9 mouse cellular contexts compared by ENCODE assay signal in the genomic region with DNA sequence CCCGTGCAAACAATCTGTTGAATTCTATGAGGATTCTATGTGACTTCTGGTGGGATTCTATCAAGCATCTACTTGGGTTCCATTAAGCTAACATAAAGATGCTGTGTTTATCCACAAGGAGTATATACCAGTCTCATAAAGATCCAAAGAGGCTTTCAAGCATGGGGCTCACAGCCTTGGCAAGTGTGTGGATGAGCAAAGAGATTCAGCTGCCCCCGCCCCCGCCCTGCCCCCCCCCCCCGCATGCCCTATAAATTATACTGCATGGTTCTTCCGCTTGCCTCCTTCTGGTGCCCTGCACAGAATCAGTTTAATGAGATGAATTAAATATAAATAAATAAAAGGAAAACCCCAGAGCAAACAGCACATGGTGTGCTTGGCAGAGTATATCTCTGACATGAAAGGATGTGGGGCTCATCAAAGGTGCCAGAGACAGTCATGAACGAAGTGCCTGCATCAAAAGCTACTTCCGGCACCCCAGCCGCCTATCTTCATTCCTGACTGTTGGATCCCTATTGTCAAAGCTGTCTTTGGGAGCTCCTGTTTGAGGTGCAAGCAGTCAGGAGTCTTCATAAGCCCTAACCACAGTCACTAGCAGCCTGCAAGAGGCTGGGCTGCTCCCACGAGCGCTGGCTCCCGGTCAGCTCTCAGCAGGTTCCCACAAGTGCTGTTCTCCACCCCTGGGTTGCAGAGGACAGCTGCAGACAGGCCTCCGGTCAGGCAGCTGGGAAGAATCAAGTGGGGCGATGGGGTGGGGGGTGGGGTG. TPM values are rescaled to one million over a fixed set of nuclear protein-coding genes. Genes with fewer than 3 reads are reported as not detected.
A peak's percentile ranks its signal among the peaks of the same experiment; 100 is the strongest.
DNase-seq lines count a peak whose midpoint lies in the region; TF ChIP-seq lines count a peak whose summit lies in the region.
"Had no signal": no experiment of that assay in that cellular context is flagged by ENCODE, and none has a peak within 500 bp of the region (broad histone marks: within the 10 kb centered on the region; RNA-seq: fewer than 3 reads in every experiment).

No protein-coding gene starts in this region.

- WGBS in kidney, adult 2 months: 41% methylated on average over 13 of the region's 13 CpGs
- 35% methylated on average over 13 of the region's 13 CpGs for WGBS in embryonic facial prominence, embryonic 10.5 days
- 41% methylated on average over 13 of the region's 13 CpGs for WGBS in heart, adult 2 months
- WGBS in limb, embryonic 10.5 days: 26% methylated on average over 13 of the region's 13 CpGs

- no peak overlapping the region for H3K27ac ChIP-seq in kidney, adult 2 months (ENCODE audit: insufficient read depth, low read depth, low read length)
- H3K27ac ChIP-seq in embryonic facial prominence, embryonic 10.5 days (replicated peaks): no peak overlapping the region
- H3K27ac ChIP-seq in heart, adult 2 months: no peak overlapping the region
- H3K27ac ChIP-seq in limb, embryonic 10.5 days: peak overlapping the region; percentile 63
- H3K27ac ChIP-seq: midbrain, embryonic 12.5 days had no signal

- H3K9ac ChIP-seq in heart, adult 2 months (ENCODE audit: low read depth, low read length): no peak overlapping the region
- H3K9ac ChIP-seq: midbrain, embryonic 12.5 days had no signal

- intact Hi-C loops in heart, adult 2 months (cut with DNase I): no loop called here

- no peak for TF ChIP-seq CTCF in kidney, adult 2 months (conservative IDR thresholded peaks at IDR 0.05; ENCODE audit: insufficient read depth, insufficient read length, low read depth, low read length)
- no peak for TF ChIP-seq CTCF in heart, adult 2 months (IDR thresholded peaks at IDR 0.05)

- peak; percentile 26 for DNase-seq in kidney, adult 2 months
- no peak for DNase-seq in kidney, adult 8-10 months
- DNase-seq in embryonic facial prominence, embryonic 10.5 days (ENCODE audit: low spot score): peak; percentile 52
- peak; percentile 64 to 69 for DNase-seq in heart, adult 2 months
- DNase-seq in limb, embryonic 10.5 days (ENCODE audit: low spot score): no peak
- DNase-seq in ovary, postnatal 14 days (ENCODE audit: low spot score): peak; percentile 15
- no peak for DNase-seq in frontal cortex, postnatal 14 days (ENCODE audit: low spot score in 2 of 2)
- no peak for DNase-seq in layer of hippocampus, postnatal 25 days (ENCODE audit: extremely low spot score in 1 of 2, low spot score in 1 of 2)

- no peaks in the 10 kb centered on the region for H3K27me3 ChIP-seq in kidney, adult 2 months (replicated peaks; ENCODE audit: control insufficient read depth, insufficient read depth, low read length)
- H3K27me3 ChIP-seq in embryonic facial prominence, embryonic 10.5 days (replicated peaks; ENCODE audit: low read depth, poor library complexity, severe bottlenecking): no peaks in the 10 kb centered on the region
- no peaks in the 10 kb centered on the region for H3K27me3 ChIP-seq in heart, adult 2 months (ENCODE audit: control insufficient read depth, insufficient read depth, low read length)
- no peaks in the 10 kb centered on the region for H3K27me3 ChIP-seq in limb, embryonic 10.5 days (ENCODE audit: low read depth, poor library complexity, severe bottlenecking)
- H3K27me3 ChIP-seq: midbrain, embryonic 12.5 days had no signal

- TF ChIP-seq EP300 in heart, adult 2 months (IDR thresholded peaks at IDR 0.05; ENCODE audit: insufficient read depth, low read depth, low read length): no peak

- no peaks in the 10 kb centered on the region for H3K4me1 ChIP-seq in kidney, adult 2 months (ENCODE audit: control insufficient read depth, insufficient read depth, low read length)
- peaks cover 14% of the 10 kb centered on the region for H3K4me1 ChIP-seq in embryonic facial prominence, embryonic 10.5 days
- no peaks in the 10 kb centered on the region; the same call in 1 of the 2 replicates for H3K4me1 ChIP-seq in heart, adult 2 months (ENCODE audit: control insufficient read depth, insufficient read depth, low read length)
- H3K4me1 ChIP-seq in limb, embryonic 10.5 days: peaks cover 16% of the 10 kb centered on the region
- H3K4me1 ChIP-seq: midbrain, embryonic 12.5 days had no signal

- no peaks in the 10 kb centered on the region for H3K79me2 ChIP-seq in heart, adult 2 months (replicated peaks; ENCODE audit: control insufficient read depth, insufficient read depth, low read length)

- H3K9me3 ChIP-seq in embryonic facial prominence, embryonic 10.5 days: no peaks in the 10 kb centered on the region
- H3K9me3 ChIP-seq in limb, embryonic 10.5 days (replicated peaks): no peaks in the 10 kb centered on the region
- H3K9me3 ChIP-seq: midbrain, embryonic 12.5 days had no signal

- H3K36me3 ChIP-seq in kidney, adult 2 months (ENCODE audit: control insufficient read depth, insufficient read depth, low read length): no peaks in the 10 kb centered on the region
- no peaks in the 10 kb centered on the region for H3K36me3 ChIP-seq in embryonic facial prominence, embryonic 10.5 days (replicated peaks)
- H3K36me3 ChIP-seq in heart, adult 2 months (ENCODE audit: control insufficient read depth, insufficient read depth, low read length): no peaks in the 10 kb centered on the region
- H3K36me3 ChIP-seq in limb, embryonic 10.5 days: no peaks in the 10 kb centered on the region
- H3K36me3 ChIP-seq: midbrain, embryonic 12.5 days had no signal

- no peak for TF ChIP-seq POLR2A in kidney, adult 2 months (IDR thresholded peaks at IDR 0.05; ENCODE audit: low read depth, low read length)
- no peak for TF ChIP-seq POLR2A in heart, adult 2 months (IDR thresholded peaks at IDR 0.05; ENCODE audit: insufficient read depth, low read depth, low read length)

- H3K4me3 ChIP-seq in kidney, adult 2 months (ENCODE audit: insufficient read depth, low read depth, low read length): no peak overlapping the region
- peak overlapping the region; percentile 22; the same call in 1 of the 2 replicates for H3K4me3 ChIP-seq in embryonic facial prominence, embryonic 10.5 days
- H3K4me3 ChIP-seq in heart, adult 2 months: no peak overlapping the region
- peak overlapping the region; percentile 20 for H3K4me3 ChIP-seq in limb, embryonic 10.5 days
- H3K4me3 ChIP-seq: midbrain, embryonic 12.5 days had no signal

RNA-seq across cellular contexts. Expression of a gene that starts 46.5 kb away (rescaled TPM):
- polyA plus RNA-seq in kidney, adult 2 months (2012; rRNA removed): 13.3 and 18.5 TPM in 2 replicates
- 157 and 158 TPM in 2 replicates for polyA plus RNA-seq in embryonic facial prominence, embryonic 10.5 days (2016; fragmentation: Nextera tagmentation; extraction: Ambion mirVana)
- 1 to 10 TPM; 4.8 to 5.7 TPM for total RNA-seq in heart, adult 2 months (2021)
- polyA plus RNA-seq in heart, adult 2 months (2012; rRNA removed): 9.1 and 11.0 TPM in 2 replicates
- polyA plus RNA-seq in limb, embryonic 10.5 days (2016; fragmentation: Nextera tagmentation; extraction: Ambion mirVana): 245 and 261 TPM in 2 replicates
- 1 to 10 TPM; 1.3 to 1.8 TPM for total RNA-seq in layer of hippocampus, postnatal 25 days (2021)

Comparison
In these comparisons a context has a peak if more than half of its experiments do, and no peak if none do; other contexts are left out.
1. DNase-seq: peak in kidney, adult 2 months (single experiment), embryonic facial prominence, embryonic 10.5 days (single experiment), heart, adult 2 months (2 of 2) and ovary, postnatal 14 days (single experiment); none in kidney, adult 8-10 months (0 of 2), limb, embryonic 10.5 days (single experiment), frontal cortex, postnatal 14 days (0 of 2) and layer of hippocampus, postnatal 25 days (0 of 2).
2. H3K4me3 ChIP-seq: peak in embryonic facial prominence, embryonic 10.5 days (single experiment) and limb, embryonic 10.5 days (single experiment); none in kidney, adult 2 months (single experiment) and heart, adult 2 months (single experiment).